Mouse (Mus musculus) cortical plate, adult 2 months (tissue): ENCODE data around the gene Slc15a2. TPM values are rescaled to one million over a fixed set of nuclear protein-coding genes. Genes with fewer than 3 reads are reported as not detected.

Source experiments
- H3K27ac ChIP-seq: fragments of 200-500 bp; 2 replicates; pipeline ENCODE4 v1.5.1; 2012; ENCODE audit warnings: low read length, control low read depth, inconsistent platforms; ENCODE audit not compliant: insufficient read depth
- H3K4me1 ChIP-seq: fragments of 200-500 bp; 2 replicates; pipeline ENCODE4 v1.6.1; 2011; ENCODE audit warnings: low read length; ENCODE audit not compliant: control insufficient read depth, insufficient read depth
- H3K4me3 ChIP-seq: fragments of 200-500 bp; 2 replicates; pipeline ENCODE4 v1.5.1; 2011; ENCODE audit warnings: mild to moderate bottlenecking, low read length, control low read depth; ENCODE audit not compliant: insufficient read depth
- CTCF ChIP-seq: fragments of 200-500 bp; IDR thresholded peaks from 2 replicates; pipeline ENCODE4 v1.5.1; 2011; ENCODE audit warnings: mild to moderate bottlenecking, control low read depth, low read length; ENCODE audit not compliant: insufficient read depth; ENCODE audit errors: extremely low read depth
- POLR2A ChIP-seq: fragments of 200-500 bp; IDR thresholded peaks from 2 replicates; pipeline ENCODE4 v1.6.1; 2011; ENCODE audit warnings: mild to moderate bottlenecking, low read length, control low read depth; ENCODE audit not compliant: insufficient read depth; ENCODE audit errors: extremely low read depth
- polyA plus RNA-seq: library from polyadenylated mRNA; depleted of rRNA; stranded (reverse); fragments of >200 nt; gene quantifications from 2 replicates; pipeline ENCODE4 v1.2.3, GENCODE M21; 2012; rRNA removed

Slc15a2 gene
- polyA plus RNA-seq = 35.9 and 39.5 TPM in 2 replicates

GRCm38 (mm10) chr16:36784594-36785313 lies at the start of gene Slc15a2:
Gene Slc15a2, minus strand, starts transcription at chr16:36784962.
- Histone ChIP-seq H3K27ac (peak within 1 kb of the TSS; percentile 47; the same call in 1 of the 2 replicates), H3K4me1 (peaks cover 3% of the 10 kb centered on the region; the same call in 1 of the 2 replicates), H3K4me3 (peak within 1 kb of the TSS; percentile 32)
- no peak for TF ChIP-seq POLR2A
- no peak for TF ChIP-seq CTCF

GRCm38 (mm10) chr16:36828820-36829219 lies 44.1 kb upstream of the Slc15a2 start:
- no peak for TF ChIP-seq POLR2A
- no peak overlapping the region for H3K27ac ChIP-seq
- H3K4me1 ChIP-seq = no peaks in the 10 kb centered on the region
- peak overlapping the region; percentile 56 for H3K4me3 ChIP-seq

- TF ChIP-seq POLR2A (peak; percentile 70; the same call in 1 of the 2 replicates), CTCF (no peak)
- Histone ChIP-seq H3K4me3 (peak within 1 kb of the TSS; percentile 56), H3K27ac (no peak within 1 kb of the TSS), H3K4me1 (no peaks in the 10 kb centered on the region)
These were observed 43.5 kb upstream of the Slc15a2 start, which contains the start of gene Iqcb1 for GRCm38 (mm10) chr16:36828054-36828786. Gene Iqcb1, plus strand, starts transcription at chr16:36828385.

- no peak overlapping the region for H3K27ac ChIP-seq
- H3K4me1 ChIP-seq = no peaks in the 10 kb centered on the region
- TF ChIP-seq CTCF = no peak
- TF ChIP-seq POLR2A = no peak
- H3K4me3 ChIP-seq = peak overlapping the region; percentile 56
These were observed 42.9 kb upstream of the Slc15a2 start for GRCm38 (mm10) chr16:36827611-36828053.

GRCm38 (mm10) chr16:36821474-36821873 lies 36.7 kb upstream of the Slc15a2 start:
- TF ChIP-seq POLR2A = no peak
- TF ChIP-seq CTCF = no peak
- H3K4me1 ChIP-seq = no peaks in the 10 kb centered on the region
- no peak overlapping the region for H3K4me3 ChIP-seq
- H3K27ac ChIP-seq = no peak overlapping the region

- Histone ChIP-seq H3K27ac (no peak overlapping the region), H3K4me1 (no peaks in the 10 kb centered on the region), H3K4me3 (no peak overlapping the region)
- no peak for TF ChIP-seq CTCF
- TF ChIP-seq POLR2A = no peak
These were observed 36.0 kb upstream of the Slc15a2 start for GRCm38 (mm10) chr16:36820747-36821146.

GRCm38 (mm10) chr16:36820016-36820415 lies 35.3 kb upstream of the Slc15a2 start:
- H3K27ac ChIP-seq = no peak overlapping the region
- H3K4me3 ChIP-seq = no peak overlapping the region
- H3K4me1 ChIP-seq = no peaks in the 10 kb centered on the region
- TF ChIP-seq CTCF = no peak

GRCm38 (mm10) chr16:36817321-36817926 lies 32.7 kb upstream of the Slc15a2 start:
- Histone ChIP-seq H3K4me1 (no peaks in the 10 kb centered on the region), H3K27ac (no peak overlapping the region), H3K4me3 (no peak overlapping the region)
- no peak for TF ChIP-seq POLR2A
- peak; percentile 57 for TF ChIP-seq CTCF

GRCm38 (mm10) chr16:36816916-36817315 lies 32.2 kb upstream of the Slc15a2 start:
- no peaks in the 10 kb centered on the region for H3K4me1 ChIP-seq
- H3K4me3 ChIP-seq = no peak overlapping the region
- TF ChIP-seq POLR2A (no peak), CTCF (no peak)

GRCm38 (mm10) chr16:36813680-36814079 lies 28.9 kb upstream of the Slc15a2 start:
- Histone ChIP-seq H3K27ac (no peak overlapping the region), H3K4me1 (no peaks in the 10 kb centered on the region), H3K4me3 (no peak overlapping the region)
- no peak for TF ChIP-seq POLR2A

More at GRCm38 (mm10) chr16:36816916-36817315, 32.2 kb upstream of the Slc15a2 start:
- H3K27ac ChIP-seq = no peak overlapping the region

GRCm38 (mm10) chr16:36808616-36809015 lies 23.9 kb upstream of the Slc15a2 start:
- Histone ChIP-seq H3K4me1 (no peaks in the 10 kb centered on the region), H3K4me3 (no peak overlapping the region), H3K27ac (no peak overlapping the region)
- TF ChIP-seq POLR2A = no peak
